Comparison of ENCODE assay signal across 8 mouse cellular contexts in the genomic region with DNA sequence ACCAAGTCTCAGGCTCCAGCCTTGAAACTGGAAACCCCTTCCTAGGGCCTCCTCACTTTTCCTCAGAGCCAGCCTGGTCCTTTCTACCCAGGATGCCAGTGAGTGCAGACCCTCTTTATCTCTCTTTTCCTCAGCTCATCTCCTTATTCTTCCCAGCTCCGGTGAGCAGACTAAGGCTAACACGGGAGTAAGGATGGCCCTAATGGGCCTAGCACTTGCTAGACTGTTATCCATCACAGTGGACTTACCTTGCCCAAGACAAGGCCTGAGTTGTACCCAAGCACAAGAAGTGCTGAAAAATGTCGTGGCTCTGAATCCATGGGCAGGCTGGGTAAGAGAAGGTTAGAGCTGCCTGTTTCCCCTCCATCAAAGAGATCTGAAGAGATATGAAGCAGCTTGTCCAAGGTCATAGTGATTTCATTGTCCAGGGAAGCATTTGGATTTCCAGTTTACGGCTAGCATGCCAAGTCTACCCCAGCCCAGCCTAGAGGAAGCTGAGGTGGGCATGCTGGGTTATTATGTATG. TPM values are rescaled to one million over a fixed set of nuclear protein-coding genes. Genes with fewer than 3 reads are reported as not detected.
DNase-seq lines count a peak whose midpoint lies in the region; ATAC-seq and TF ChIP-seq lines count a peak whose summit lies in the region.

No protein-coding gene starts in this region.

- peak overlapping the region; percentile 62 for H3ac ChIP-seq in myocyte (ENCODE audit: control insufficient read depth, insufficient read length)

- DNase-seq in layer of hippocampus, adult 2 months (ENCODE audit: low spot score in 2 of 2), result no peak
- no peak for DNase-seq in layer of hippocampus, adult 9-11 months
- no peak for DNase-seq in intestine, embryonic 14.5 days (ENCODE audit: low spot score)
- DNase-seq in frontal cortex, adult 2 months (ENCODE audit: extremely low spot score in 1 of 2, low spot score in 1 of 2), result no peak
- DNase-seq in left cerebral cortex, postnatal 25 days (ENCODE audit: low spot score in 2 of 2), result no peak

- no peak for ATAC-seq in embryonic facial prominence, embryonic 13.5 days (ENCODE audit: insufficient number of reproducible peaks, insufficient read depth, low FRiP score, low TSS enrichment, low read depth)
- ATAC-seq in intestine, embryonic 14.5 days (replicated peaks; ENCODE audit: low FRiP score, low TSS enrichment, low read depth), result no peak
- no peak for ATAC-seq in erythroid progenitor cell, adult 5-6 weeks (replicated peaks; ENCODE audit: low FRiP score, poor library complexity, severe bottlenecking)

- peaks cover 41% of the 10 kb centered on the region for H3K4me1 ChIP-seq in embryonic facial prominence, embryonic 13.5 days
- peaks cover 22% of the 10 kb centered on the region for H3K4me1 ChIP-seq in intestine, embryonic 14.5 days (replicated peaks; ENCODE audit: control insufficient read depth, insufficient read depth, low read length)

- TF ChIP-seq POLR2A in myocyte (IDR thresholded peaks at IDR 0.05; ENCODE audit: insufficient read length, low read depth), result no peak

- peak overlapping the region; percentile 55; the same call in 1 of the 2 replicates for H3K27ac ChIP-seq in layer of hippocampus, adult 2 months
- H3K27ac ChIP-seq in embryonic facial prominence, embryonic 13.5 days, result peak overlapping the region; percentile 57
- H3K27ac ChIP-seq in intestine, embryonic 14.5 days (ENCODE audit: low read depth), result peak overlapping the region; percentile 54

- peaks cover 6% of the 10 kb centered on the region for H3K36me3 ChIP-seq in embryonic facial prominence, embryonic 13.5 days
- 0 out of 2 replicates have a peak, but pooled peaks cover 4% of the 10 kb centered on the region for H3K36me3 ChIP-seq in intestine, embryonic 14.5 days (ENCODE audit: control insufficient read depth, insufficient read depth, low read length)
- H3K36me3 ChIP-seq in myocyte (ENCODE audit: control insufficient read depth, insufficient read depth), result no peaks in the 10 kb centered on the region

- H3K79me2 ChIP-seq in myocyte (ENCODE audit: control insufficient read depth, insufficient read depth), result peaks cover 60% of the 10 kb centered on the region

- WGBS in embryonic facial prominence, embryonic 13.5 days, result 61% methylated on average over 4 of the region's 4 CpGs
- WGBS in intestine, embryonic 14.5 days, result 56% methylated on average over 4 of the region's 4 CpGs

- intact Hi-C loops in left cerebral cortex, postnatal 25 days (cut with DNase I), result no loop called here

- peak overlapping the region; percentile 89 for H3K4me2 ChIP-seq in embryonic facial prominence, embryonic 13.5 days
- H3K4me2 ChIP-seq in intestine, embryonic 14.5 days (ENCODE audit: low read length), result peak overlapping the region; percentile 58
- H3K4me2 ChIP-seq in myocyte (ENCODE audit: low read depth), result peak overlapping the region; percentile 97

- peak overlapping the region; percentile 77 for H3K4me3 ChIP-seq in layer of hippocampus, adult 2 months
- peak overlapping the region; percentile 98 for H3K4me3 ChIP-seq in embryonic facial prominence, embryonic 13.5 days
- peak overlapping the region; percentile 87 for H3K4me3 ChIP-seq in intestine, embryonic 14.5 days (ENCODE audit: low read depth, low read length)
- peak overlapping the region; percentile 72 for H3K4me3 ChIP-seq in myocyte

- TF ChIP-seq CTCF in layer of hippocampus, adult 2 months (conservative IDR thresholded peaks at IDR 0.05), result no peak

- H3K9ac ChIP-seq in embryonic facial prominence, embryonic 13.5 days, result peak overlapping the region; percentile 89
- H3K9ac ChIP-seq in intestine, embryonic 14.5 days (ENCODE audit: low read length), result peak overlapping the region; percentile 89

- no peaks in the 10 kb centered on the region for H3K27me3 ChIP-seq in embryonic facial prominence, embryonic 13.5 days
- no peaks in the 10 kb centered on the region for H3K27me3 ChIP-seq in intestine, embryonic 14.5 days (replicated peaks; ENCODE audit: control insufficient read depth, insufficient read depth, low read length)
- H3K27me3 ChIP-seq in myocyte (ENCODE audit: control insufficient read depth, insufficient read depth, insufficient read length), result no peaks in the 10 kb centered on the region

- no peaks in the 10 kb centered on the region for H3K9me3 ChIP-seq in embryonic facial prominence, embryonic 13.5 days
- H3K9me3 ChIP-seq in intestine, embryonic 14.5 days (ENCODE audit: control insufficient read depth, low read length), result no peaks in the 10 kb centered on the region

TF ChIP-seq in myocyte, 11 proteins besides CTCF, POLR2A, EP300 and RAD21:
- TF ChIP-seq TCF3 (IDR thresholded peaks at IDR 0.05; ENCODE audit: insufficient read length, low read depth) (no peak), CEBPB (IDR thresholded peaks at IDR 0.05; ENCODE audit: insufficient read depth, poor library complexity, severe bottlenecking) (no peak), MAX (IDR thresholded peaks at IDR 0.05; ENCODE audit: low read depth) (no peak)

RNA-seq across cellular contexts. Expression of a gene that starts 1.3 kb away (rescaled TPM):
- total RNA-seq in layer of hippocampus, adult 2 months (2021), result 10 to 100 TPM; 71.2 to 74.0 TPM
- 22.5 and 22.7 TPM in 2 replicates for polyA plus RNA-seq in embryonic facial prominence, embryonic 13.5 days (2015; fragmentation: Nextera tagmentation; extraction: Ambion mirVana)
- polyA plus RNA-seq in intestine, embryonic 14.5 days (2014; fragmentation: Nextera tagmentation; extraction: Ambion mirVana), result 38.7 and 47.0 TPM in 2 replicates
- 62.3 TPM for polyA plus RNA-seq in myocyte (2012; fragmentation: generic; extraction: Trizol)
- polyA plus RNA-seq in frontal cortex, adult 2 months (2012; rRNA removed), result 52.6 and 54.6 TPM in 2 replicates
- total RNA-seq in erythroid progenitor cell, adult 5-6 weeks (2015; ENCODE audit: low replicate concordance), result 4.7 and 5.4 TPM in 2 replicates
- total RNA-seq in erythroid progenitor cell, adult 5-6 weeks (2017; ENCODE audit: low replicate concordance), result 5.3 and 5.6 TPM in 2 replicates
- 10 to 100 TPM; 60.3 to 64.1 TPM for total RNA-seq in left cerebral cortex, postnatal 25 days (2021)

RNA-seq across cellular contexts. Expression of a gene that starts 31.2 kb away (rescaled TPM):
- total RNA-seq in layer of hippocampus, adult 2 months (2021), result 10 to 100 TPM; 21.5 to 23.9 TPM
- 0.48 and 0.50 TPM in 2 replicates for polyA plus RNA-seq in embryonic facial prominence, embryonic 13.5 days (2015; fragmentation: Nextera tagmentation; extraction: Ambion mirVana)
- 0.56 and 0.74 TPM in 2 replicates for polyA plus RNA-seq in intestine, embryonic 14.5 days (2014; fragmentation: Nextera tagmentation; extraction: Ambion mirVana)
- polyA plus RNA-seq in myocyte (2012; fragmentation: generic; extraction: Trizol), result 0.06 TPM
- 19.5 and 19.9 TPM in 2 replicates for polyA plus RNA-seq in frontal cortex, adult 2 months (2012; rRNA removed)
- total RNA-seq in erythroid progenitor cell, adult 5-6 weeks (2015; ENCODE audit: low replicate concordance), result 11.9 and 21.0 TPM in 2 replicates
- total RNA-seq in erythroid progenitor cell, adult 5-6 weeks (2017; ENCODE audit: low replicate concordance), result 9.5 and 14.0 TPM in 2 replicates
- 10 to 100 TPM; 26.1 to 26.3 TPM for total RNA-seq in left cerebral cortex, postnatal 25 days (2021)

RNA-seq across cellular contexts. Expression of a gene that starts 39.9 kb away (rescaled TPM):
- 100 to 1,000 TPM; 129 to 135 TPM for total RNA-seq in layer of hippocampus, adult 2 months (2021)
- polyA plus RNA-seq in embryonic facial prominence, embryonic 13.5 days (2015; fragmentation: Nextera tagmentation; extraction: Ambion mirVana), result 1.1 and 1.9 TPM in 2 replicates
- 7.7 and 11.6 TPM in 2 replicates for polyA plus RNA-seq in intestine, embryonic 14.5 days (2014; fragmentation: Nextera tagmentation; extraction: Ambion mirVana)
- polyA plus RNA-seq in myocyte (2012; fragmentation: generic; extraction: Trizol), result 43.4 TPM
- 114 and 115 TPM in 2 replicates for polyA plus RNA-seq in frontal cortex, adult 2 months (2012; rRNA removed)
- 1.3 and 3.6 TPM in 2 replicates for total RNA-seq in erythroid progenitor cell, adult 5-6 weeks (2015; ENCODE audit: low replicate concordance)
- total RNA-seq in erythroid progenitor cell, adult 5-6 weeks (2017; ENCODE audit: low replicate concordance), result 1.2 and 3.0 TPM in 2 replicates
- 100 to 1,000 TPM; 175 to 205 TPM for total RNA-seq in left cerebral cortex, postnatal 25 days (2021)

Comparison
In these comparisons a context has a peak if more than half of its experiments do, and no peak if none do; other contexts are left out.
1. RNA of a gene that starts 31.2 kb away (polyA plus RNA-seq): 19.5 to 19.9 TPM in frontal cortex, adult 2 months; 0.56 to 0.74 TPM in intestine, embryonic 14.5 days, 0.48 to 0.50 TPM in embryonic facial prominence, embryonic 13.5 days and 0.06 TPM in myocyte (single experiment); every median in the first group is over 10 times any median in the second.
2. Peak in every context shown above with its lines, with median percentiles within 50 percentile points of each other: H3K27ac ChIP-seq, H3K4me3 ChIP-seq and H3K4me2 ChIP-seq.